15 mouse cellular contexts compared by ENCODE assay signal in the genomic region with DNA sequence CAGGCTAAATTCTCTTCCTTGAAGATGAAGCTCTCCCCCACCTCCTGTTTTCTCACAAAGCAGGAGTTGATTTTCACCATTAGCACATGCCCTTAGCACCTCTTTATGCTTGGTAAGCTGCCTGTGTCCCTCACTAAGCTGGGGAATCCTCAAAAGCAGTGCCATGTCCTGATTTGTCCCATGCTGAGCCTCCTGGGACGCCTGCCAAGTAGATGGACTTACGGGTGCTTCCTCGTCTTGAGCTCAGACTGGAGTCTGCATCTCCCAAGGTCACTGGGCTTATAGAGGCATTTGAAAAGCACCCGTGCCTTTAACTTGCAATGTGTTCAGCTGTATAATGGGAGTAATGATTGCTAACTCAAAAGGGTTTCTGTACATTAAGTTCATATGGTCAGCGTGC.
DNase-seq lines count a peak whose midpoint lies in the region; ATAC-seq and TF ChIP-seq lines count a peak whose summit lies in the region.
"Had no signal": no experiment of that assay in that cellular context is flagged by ENCODE, and none has a peak within 500 bp of the region (broad histone marks: within the 10 kb centered on the region; RNA-seq: fewer than 3 reads in every experiment).

No protein-coding gene starts in this region.

- peaks cover 16% of the 10 kb centered on the region for H3K27me3 ChIP-seq in forebrain, embryonic 10.5 days (ENCODE audit: poor library complexity, severe bottlenecking)
- no peaks in the 10 kb centered on the region for H3K27me3 ChIP-seq in forebrain, embryonic 11.5 days (ENCODE audit: control insufficient read depth, insufficient read depth, low read length)
- no peaks in the 10 kb centered on the region for H3K27me3 ChIP-seq in lung, postnatal 0 days (replicated peaks; ENCODE audit: insufficient read depth, low read length)

- H3K4me3 ChIP-seq in forebrain, embryonic 10.5 days, result no peak overlapping the region
- no peak overlapping the region for H3K4me3 ChIP-seq in forebrain, embryonic 11.5 days (ENCODE audit: low read depth, low read length)
- H3K4me3 ChIP-seq in lung, postnatal 0 days (ENCODE audit: low read depth, low read length), result no peak overlapping the region

- no peaks in the 10 kb centered on the region for H3K9me3 ChIP-seq in forebrain, embryonic 10.5 days
- no peaks in the 10 kb centered on the region for H3K9me3 ChIP-seq in forebrain, embryonic 11.5 days (ENCODE audit: control insufficient read depth, low read length)
- no peaks in the 10 kb centered on the region for H3K9me3 ChIP-seq in lung, postnatal 0 days (ENCODE audit: low read length)

- no peaks in the 10 kb centered on the region for H3K36me3 ChIP-seq in forebrain, embryonic 10.5 days (replicated peaks)
- H3K36me3 ChIP-seq in forebrain, embryonic 11.5 days (ENCODE audit: control insufficient read depth, insufficient read depth, low read length), result no peaks in the 10 kb centered on the region
- H3K36me3 ChIP-seq in lung, postnatal 0 days (ENCODE audit: insufficient read depth, low read length), result no peaks in the 10 kb centered on the region
- H3K36me3 ChIP-seq: G1E had no signal

- no peak for TF ChIP-seq EP300 in lung, postnatal 0 days (IDR thresholded peaks at IDR 0.05)

- TF ChIP-seq CTCF in lung, postnatal 0 days (IDR thresholded peaks at IDR 0.05), result no peak

- no peak overlapping the region for H3K4me2 ChIP-seq in forebrain, embryonic 11.5 days (ENCODE audit: low read depth, low read length, severe bottlenecking)
- H3K4me2 ChIP-seq in lung, postnatal 0 days (replicated peaks; ENCODE audit: low read depth, low read length), result no peak overlapping the region

- peaks cover 28% of the 10 kb centered on the region for H3K4me1 ChIP-seq in forebrain, embryonic 10.5 days
- no peaks in the 10 kb centered on the region; the same call in 1 of the 2 replicates for H3K4me1 ChIP-seq in forebrain, embryonic 11.5 days (replicated peaks; ENCODE audit: control insufficient read depth, insufficient read depth, low read length)
- H3K4me1 ChIP-seq in lung, postnatal 0 days (ENCODE audit: insufficient read depth, low read depth, low read length), result no peaks in the 10 kb centered on the region

- H3K9ac ChIP-seq in forebrain, embryonic 11.5 days (ENCODE audit: low read length), result no peak overlapping the region
- H3K9ac ChIP-seq in lung, postnatal 0 days (replicated peaks; ENCODE audit: low read depth), result no peak overlapping the region
- H3K9ac ChIP-seq: forebrain, postnatal 0 days had no signal

- H3K27ac ChIP-seq in forebrain, embryonic 10.5 days, result peak overlapping the region; percentile 40; the same call in 1 of the 2 replicates
- H3K27ac ChIP-seq in forebrain, embryonic 11.5 days (ENCODE audit: low read depth, low read length), result no peak overlapping the region
- no peak overlapping the region for H3K27ac ChIP-seq in lung, postnatal 0 days (ENCODE audit: low read length)

- no peak for DNase-seq in forebrain, embryonic 10.5 days (ENCODE audit: extremely low spot score, low spot score)
- DNase-seq in forebrain, embryonic 11.5 days (ENCODE audit: low spot score), result no peak
- peak; percentile 11 for DNase-seq in lung, postnatal 14 days
- no peak for DNase-seq in lung, postnatal 0 days (ENCODE audit: low spot score)
- peak; percentile 15 to 23 for DNase-seq in cerebellum, adult 18-20 months
- DNase-seq in retina, postnatal 1 day, result peak; percentile 91
- no peak for DNase-seq in layer of hippocampus, adult 11-12 months (ENCODE audit: low spot score)
- DNase-seq in left cerebral cortex, adult 9 months (ENCODE audit: low spot score in 2 of 2), result no peak
- DNase-seq: forebrain, postnatal 0 days; kidney, adult 9 months; layer of hippocampus, postnatal 36 days; liver; lung, postnatal 4 days; spleen, adult 18-20 months had no signal

- WGBS in forebrain, embryonic 10.5 days, result 83% methylated on average over 5 of the region's 5 CpGs
- WGBS in forebrain, embryonic 11.5 days, result 70% methylated on average over 5 of the region's 5 CpGs
- 43% methylated on average over 5 of the region's 5 CpGs for WGBS in lung, postnatal 0 days

- no peak for ATAC-seq in forebrain, embryonic 11.5 days (replicated peaks; ENCODE audit: low FRiP score)
- no peak for ATAC-seq in lung, postnatal 0 days
- ATAC-seq: forebrain, postnatal 0 days had no signal

Comparison
In these comparisons a context has a peak if more than half of its experiments do, and no peak if none do; other contexts are left out.
1. DNase-seq: peak in lung, postnatal 14 days (single experiment), cerebellum, adult 18-20 months (2 of 2) and retina, postnatal 1 day (single experiment); none in forebrain, embryonic 10.5 days (single experiment), forebrain, embryonic 11.5 days (single experiment), lung, postnatal 0 days (single experiment), layer of hippocampus, adult 11-12 months (single experiment) and left cerebral cortex, adult 9 months (0 of 2).